9 mouse cellular contexts compared by ENCODE assay signal in the genomic region with DNA sequence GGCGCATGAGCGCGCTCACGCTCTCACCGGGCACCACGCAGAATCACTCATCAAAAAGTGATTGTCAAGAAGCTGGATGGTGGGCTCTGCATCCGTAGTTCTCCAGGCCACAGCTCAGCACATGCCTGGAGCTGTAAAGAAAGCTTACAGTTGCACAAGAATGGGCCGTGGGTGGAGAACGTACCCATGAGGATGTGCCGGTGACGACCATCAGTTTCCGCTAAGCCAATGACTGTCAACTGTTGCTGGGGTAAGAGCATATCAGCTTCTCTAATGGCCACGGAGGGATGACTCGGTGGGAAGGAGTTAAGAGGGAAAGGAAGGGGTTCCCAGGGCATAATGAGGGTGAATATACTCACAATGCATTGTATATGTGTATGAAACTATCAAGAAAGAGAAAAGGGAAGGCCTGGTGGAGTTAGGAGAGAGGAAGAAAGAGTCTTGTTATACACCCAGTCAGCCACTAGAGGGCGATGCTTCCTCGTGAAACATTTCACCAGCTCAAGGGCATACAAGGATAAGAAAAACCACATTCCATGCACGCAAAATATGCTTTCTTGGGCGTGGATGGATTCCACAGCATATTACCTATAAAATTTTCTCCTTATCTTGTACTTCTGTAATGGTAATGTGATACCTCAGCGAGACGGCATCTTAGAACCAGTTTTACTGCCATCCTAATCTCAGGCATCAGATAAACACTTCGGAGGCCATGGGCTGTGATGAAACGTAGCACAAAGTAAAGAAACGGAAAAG. TPM values are rescaled to one million over a fixed set of nuclear protein-coding genes. Genes with fewer than 3 reads are reported as not detected.
DNase-seq lines count a peak whose midpoint lies in the region; ATAC-seq and TF ChIP-seq lines count a peak whose summit lies in the region.
"Had no signal": no experiment of that assay in that cellular context is flagged by ENCODE, and none has a peak within 500 bp of the region (broad histone marks: within the 10 kb centered on the region; RNA-seq: fewer than 3 reads in every experiment).

No protein-coding gene starts in this region.

- no peak overlapping the region for H3K27ac ChIP-seq in neural tube, embryonic 15.5 days (replicated peaks)
- no peak overlapping the region for H3K27ac ChIP-seq in embryonic fibroblast, embryonic 13.5 days (ENCODE audit: insufficient read depth, low read length)
- no peak overlapping the region for H3K27ac ChIP-seq in intestine, postnatal 0 days (ENCODE audit: low read depth, low read length)
- 0 out of 2 replicates have a peak overlapping the region, but pooled peaks have one; percentile 9 for H3K27ac ChIP-seq in midbrain, embryonic 15.5 days

- intact Hi-C loops in left cerebral cortex, postnatal 4 days (cut with DNase I) = loop anchor here (2.0 to 10.0 kb wide), 2 partner anchors 83 to 1359 kb away; a partner anchor contains a TSS

- 60% methylated on average over 23 of the region's 23 CpGs for WGBS in neural tube, embryonic 15.5 days
- 46% methylated on average over 23 of the region's 23 CpGs for WGBS in intestine, postnatal 0 days
- WGBS in midbrain, embryonic 15.5 days = 60% methylated on average over 23 of the region's 23 CpGs

- no peaks in the 10 kb centered on the region for H3K9me3 ChIP-seq in neural tube, embryonic 15.5 days (replicated peaks)
- H3K9me3 ChIP-seq in intestine, postnatal 0 days (ENCODE audit: control insufficient read depth) = no peaks in the 10 kb centered on the region
- no peaks in the 10 kb centered on the region for H3K9me3 ChIP-seq in midbrain, embryonic 15.5 days

- peak; percentile 58 for DNase-seq in neural tube, embryonic 10.5 days (ENCODE audit: extremely low spot score, low spot score)
- DNase-seq in brain, adult 2 months (ENCODE audit: low read depth, low spot score) = peak; percentile 88
- peak; percentile 56 for DNase-seq in left cerebral cortex, postnatal 4 days
- peak; percentile 54 for DNase-seq in testis, postnatal 14 days (ENCODE audit: low spot score)

- 0 out of 2 replicates have a peak, but pooled peaks cover 3% of the 10 kb centered on the region for H3K4me1 ChIP-seq in neural tube, embryonic 15.5 days
- H3K4me1 ChIP-seq in embryonic fibroblast, embryonic 13.5 days (ENCODE audit: control insufficient read depth, insufficient read depth, low read length) = peaks cover 4% of the 10 kb centered on the region; the same call in 1 of the 2 replicates
- H3K4me1 ChIP-seq in intestine, postnatal 0 days (replicated peaks; ENCODE audit: control insufficient read depth, insufficient read depth, low read length) = no peaks in the 10 kb centered on the region
- H3K4me1 ChIP-seq in midbrain, embryonic 15.5 days = peaks cover 7% of the 10 kb centered on the region; the same call in 1 of the 2 replicates

- no peak for ATAC-seq in neural tube, embryonic 15.5 days (ENCODE audit: low FRiP score)
- peak; percentile 75 for ATAC-seq in intestine, postnatal 0 days
- ATAC-seq in midbrain, embryonic 15.5 days (replicated peaks) = no peak

- peak; percentile 32; the same call in 1 of the 2 replicates for TF ChIP-seq CTCF in embryonic fibroblast, embryonic 13.5 days (IDR thresholded peaks at IDR 0.05; ENCODE audit: borderline replicate concordance, insufficient read depth, low read length)
- peak; percentile 91 for TF ChIP-seq CTCF in intestine, postnatal 0 days (IDR thresholded peaks at IDR 0.05; ENCODE audit: low read depth)

- H3K4me2 ChIP-seq in neural tube, embryonic 15.5 days = no peak overlapping the region
- peak overlapping the region; percentile 3; the same call in 1 of the 2 replicates for H3K4me2 ChIP-seq in intestine, postnatal 0 days (replicated peaks; ENCODE audit: low read depth)
- H3K4me2 ChIP-seq in midbrain, embryonic 15.5 days = no peak overlapping the region

- no peak overlapping the region for H3K9ac ChIP-seq in neural tube, embryonic 15.5 days (replicated peaks)
- no peak overlapping the region for H3K9ac ChIP-seq in intestine, postnatal 0 days (ENCODE audit: low read depth, low read length)
- no peak overlapping the region for H3K9ac ChIP-seq in midbrain, embryonic 15.5 days

- H3K27me3 ChIP-seq in neural tube, embryonic 15.5 days (replicated peaks) = 0 out of 2 replicates have a peak, but pooled peaks cover 5% of the 10 kb centered on the region
- H3K27me3 ChIP-seq in intestine, postnatal 0 days (replicated peaks; ENCODE audit: control insufficient read depth, insufficient read depth, low read length) = no peaks in the 10 kb centered on the region
- H3K27me3 ChIP-seq in midbrain, embryonic 15.5 days (replicated peaks) = no peaks in the 10 kb centered on the region

- H3K36me3 ChIP-seq in neural tube, embryonic 15.5 days = no peaks in the 10 kb centered on the region
- no peaks in the 10 kb centered on the region for H3K36me3 ChIP-seq in intestine, postnatal 0 days (ENCODE audit: control insufficient read depth, insufficient read depth)
- no peaks in the 10 kb centered on the region for H3K36me3 ChIP-seq in midbrain, embryonic 15.5 days (replicated peaks)

- H3K4me3 ChIP-seq in neural tube, embryonic 15.5 days (replicated peaks) = no peak overlapping the region
- H3K4me3 ChIP-seq in embryonic fibroblast, embryonic 13.5 days (ENCODE audit: insufficient read depth, low read length) = no peak overlapping the region
- no peak overlapping the region for H3K4me3 ChIP-seq in intestine, postnatal 0 days (ENCODE audit: low read depth, low read length)
- no peak overlapping the region for H3K4me3 ChIP-seq in midbrain, embryonic 15.5 days
- H3K4me3 ChIP-seq: erythroblast, embryonic 14.5 days had no signal

- TF ChIP-seq POLR2A in embryonic fibroblast, embryonic 13.5 days (IDR thresholded peaks at IDR 0.05; ENCODE audit: low read depth, low read length) = no peak

RNA-seq across cellular contexts. Expression of a gene that starts 50.4 kb away (rescaled TPM):
- polyA plus RNA-seq in neural tube, embryonic 15.5 days (2015; fragmentation: Nextera tagmentation; extraction: Ambion mirVana) = 0.72 and 2.1 TPM in 2 replicates
- not detected in 2 replicates for polyA plus RNA-seq in embryonic fibroblast, embryonic 13.5 days (2011; ENCODE audit: insufficient read length, low read depth, missing spikeins)
- 3.1 and 4.0 TPM in 2 replicates for polyA plus RNA-seq in intestine, postnatal 0 days (2015; fragmentation: Nextera tagmentation; extraction: Ambion mirVana)
- total RNA-seq in left cerebral cortex, postnatal 4 days (2021) = not detected
- polyA plus RNA-seq in midbrain, embryonic 15.5 days (2015; fragmentation: Nextera tagmentation; extraction: Ambion mirVana) = 0.63 and 0.88 TPM in 2 replicates
- polyA plus RNA-seq: erythroblast, embryonic 14.5 days had no signal
